Mouse (Mus musculus): ENCODE results near the gene Pdss2.
A peak's percentile ranks its signal among the peaks of the same experiment; 100 is the strongest.

Pdss2 gene

DNA sequence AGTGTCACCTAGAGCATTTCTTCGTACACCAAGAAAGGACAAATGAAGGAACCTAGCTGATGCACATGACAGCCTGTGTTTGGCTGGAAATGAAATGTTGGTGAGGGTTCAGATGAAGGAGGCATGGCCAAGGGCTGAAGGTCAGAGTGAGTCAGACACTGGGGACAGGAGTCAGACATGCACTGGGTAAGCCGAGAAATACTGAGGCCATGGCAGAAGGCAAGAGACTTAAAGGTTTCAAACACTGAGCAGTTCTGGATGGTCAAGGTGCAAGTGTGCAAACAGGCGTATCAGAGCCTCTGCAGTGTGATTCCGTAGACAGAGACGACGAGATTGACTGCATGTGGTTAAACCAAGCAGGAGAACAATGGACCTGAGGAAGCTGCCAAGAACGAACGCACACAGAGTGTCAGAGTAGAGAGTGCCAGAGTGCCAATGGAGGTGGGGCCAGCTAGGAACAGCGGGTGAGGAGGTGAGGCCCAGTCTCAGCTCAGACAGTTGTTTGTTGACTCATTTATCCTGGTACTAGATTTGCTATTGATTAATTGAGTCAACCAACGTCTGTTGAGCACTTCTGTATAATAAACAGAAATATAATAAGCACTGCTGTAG is 89.6 kb downstream of the Pdss2 start:
- no peak for DNase-seq (ENCODE audit: low read depth, low spot score)

DNA sequence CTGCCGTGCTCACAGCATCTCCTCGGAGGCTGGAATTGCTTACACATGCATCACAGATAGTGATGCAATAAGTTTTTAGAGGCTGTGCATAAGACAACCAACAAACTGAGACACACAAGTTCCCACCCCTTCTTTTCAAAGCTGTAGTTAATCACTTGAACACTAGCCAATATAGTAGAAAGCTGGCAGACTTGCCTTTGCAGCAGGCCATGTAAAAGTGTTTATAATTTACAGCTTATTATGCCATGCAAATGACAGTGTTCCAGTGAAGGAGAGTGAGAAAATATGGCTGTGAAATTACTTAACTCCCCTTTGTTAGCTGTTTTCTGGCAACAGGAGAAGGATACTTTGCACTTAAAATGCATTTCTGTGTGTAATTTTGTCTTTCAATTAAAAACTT is 90.9 kb downstream of the Pdss2 start:
- DNase-seq (ENCODE audit: low read depth, low spot score): no peak

DNA sequence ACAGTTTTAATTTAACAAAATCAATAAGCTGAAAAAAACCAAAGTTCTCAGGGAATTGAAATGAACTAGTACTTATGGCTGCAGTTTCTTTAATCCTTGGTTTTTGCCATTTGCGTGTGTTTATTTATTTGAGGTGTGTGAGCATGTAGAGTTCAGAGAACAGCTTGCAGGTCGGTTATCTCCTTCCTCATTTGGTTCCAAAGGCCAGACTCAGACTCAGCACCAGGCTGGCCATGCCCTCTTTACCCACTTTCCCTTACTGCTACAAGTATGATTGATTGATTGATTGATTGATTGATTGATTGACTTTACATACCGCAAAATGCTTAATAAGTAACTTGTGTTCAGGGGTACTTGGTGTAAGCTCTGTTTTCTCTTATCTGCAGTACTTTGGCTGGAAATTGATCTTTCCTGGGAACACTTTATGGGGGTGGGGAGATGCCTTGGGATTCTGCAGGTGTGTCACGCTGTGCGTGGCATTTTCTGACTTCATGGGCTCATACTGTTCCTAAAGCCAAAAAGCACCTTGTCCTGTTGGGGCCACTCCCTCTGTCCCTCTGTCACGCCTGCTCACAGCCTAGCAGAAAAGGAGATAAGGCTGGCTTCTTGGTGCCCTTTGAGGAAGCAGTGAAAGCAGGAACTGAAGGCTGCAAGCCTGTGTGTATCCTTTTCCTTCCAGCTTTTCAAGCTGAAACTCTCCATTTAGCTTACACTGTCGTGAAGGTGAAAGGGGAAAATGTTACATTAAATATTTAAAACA is 91.6 kb downstream of the Pdss2 start:
- DNase-seq (ENCODE audit: low read depth, low spot score): no peak

GRCm38 (mm10) chr10:43315228-43315627 is 93.9 kb downstream of the Pdss2 start:
- DNase-seq (ENCODE audit: low read depth, low spot score): no peak

DNA sequence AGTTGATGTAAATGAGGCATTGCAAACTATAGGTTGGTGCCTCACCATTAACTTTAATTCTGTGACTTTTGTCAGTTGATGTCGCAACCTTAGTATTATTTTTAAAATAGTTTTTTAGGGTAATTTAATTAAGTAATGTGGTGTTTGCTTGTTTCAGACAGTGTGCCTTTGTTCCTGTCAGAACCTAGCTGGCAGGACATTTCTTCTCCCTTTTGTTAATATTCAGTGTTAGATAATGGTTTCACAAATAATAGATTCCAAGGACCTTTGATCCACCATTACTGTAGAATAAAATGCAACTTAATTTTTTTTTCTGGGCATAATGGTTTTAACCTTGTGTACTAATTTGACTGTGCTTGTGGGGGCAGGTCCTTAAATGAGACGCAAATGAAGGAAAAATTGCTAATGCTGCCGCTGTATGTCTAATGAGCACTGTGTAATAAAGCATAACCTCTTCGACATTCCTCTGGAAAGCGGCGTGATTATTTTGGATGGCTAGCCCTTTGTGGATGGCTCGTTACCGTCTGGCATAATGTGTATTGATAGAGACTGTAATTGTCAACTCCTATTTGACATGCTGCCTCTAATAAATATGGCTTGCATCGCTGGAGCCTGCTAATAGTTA is 96.2 kb downstream of the Pdss2 start:
- no peak for DNase-seq (ENCODE audit: low read depth, low spot score)

DNA sequence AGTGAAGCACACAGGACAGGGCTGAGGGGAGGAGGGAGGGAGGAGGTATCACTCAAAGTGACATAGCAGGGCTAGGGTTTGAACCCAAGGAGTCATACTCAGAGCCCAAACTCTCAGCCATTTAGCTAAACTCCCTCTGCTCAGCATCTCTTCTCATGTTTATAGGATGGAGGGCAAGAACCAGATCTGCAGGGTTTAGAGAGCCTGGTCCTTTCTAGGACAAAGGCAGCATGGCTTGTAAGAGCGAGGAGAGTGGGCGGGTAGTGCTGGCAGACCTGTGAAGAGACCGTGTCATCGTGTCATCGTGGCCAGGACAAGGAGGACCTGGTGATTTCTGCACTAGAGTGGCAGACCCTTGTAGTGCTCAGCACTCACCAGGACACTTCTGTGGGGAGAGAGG is 99.7 kb downstream of the Pdss2 start:
- DNase-seq (ENCODE audit: low read depth, low spot score): no peak

- no peak for DNase-seq (ENCODE audit: low read depth, low spot score)
Observed at GRCm38 (mm10) chr10:43322446-43323178, 101.3 kb downstream of the Pdss2 start.

- no peak for DNase-seq (ENCODE audit: low read depth, low spot score)
Observed at GRCm38 (mm10) chr10:43323386-43323785, 102.1 kb downstream of the Pdss2 start.

DNA sequence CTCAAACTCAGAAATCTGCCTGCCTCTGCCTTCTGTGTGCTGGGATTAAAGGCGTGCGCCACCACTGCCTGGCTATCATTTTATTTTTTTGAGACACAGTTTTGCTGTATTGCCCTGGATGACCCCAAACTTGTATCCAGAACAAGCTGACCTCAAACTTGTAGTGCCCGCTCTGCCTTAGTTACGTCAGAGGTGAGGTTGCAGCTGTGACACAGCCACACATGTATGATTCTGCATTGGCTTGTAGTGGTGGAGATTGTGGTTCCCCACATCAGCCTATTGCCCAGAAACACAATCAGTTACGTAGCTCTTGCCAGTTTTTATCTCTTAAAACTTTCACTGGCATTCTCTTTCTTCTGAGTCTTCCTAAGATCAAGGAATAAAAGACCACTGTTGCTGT is 108.5 kb downstream of the Pdss2 start:
- no peak for DNase-seq (ENCODE audit: low read depth, low spot score)

DNA sequence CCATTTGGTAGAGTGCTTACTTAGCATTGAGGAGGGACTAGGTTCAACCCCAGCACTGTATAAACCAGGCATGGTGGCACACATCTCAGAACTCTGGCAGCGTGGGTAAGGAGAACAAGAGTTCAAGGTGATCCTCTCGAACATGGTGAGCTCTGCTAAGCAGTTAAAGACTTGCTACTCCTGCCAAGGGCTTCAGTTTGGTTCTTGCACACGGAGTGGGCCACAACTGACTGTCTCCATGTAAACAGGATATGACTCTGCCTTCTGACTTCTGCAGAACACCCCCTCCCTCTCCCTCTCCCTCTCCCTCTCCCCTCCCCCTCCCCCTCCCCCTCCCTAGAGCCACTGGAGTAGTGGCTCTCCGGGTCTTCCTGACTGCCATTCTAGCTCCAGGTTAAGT is 109.4 kb downstream of the Pdss2 start:
- DNase-seq (ENCODE audit: low read depth, low spot score): peak; percentile 37

GRCm38 (mm10) chr10:43331931-43332701 is 110.8 kb downstream of the Pdss2 start:
- no peak for DNase-seq (ENCODE audit: low read depth, low spot score)

DNA sequence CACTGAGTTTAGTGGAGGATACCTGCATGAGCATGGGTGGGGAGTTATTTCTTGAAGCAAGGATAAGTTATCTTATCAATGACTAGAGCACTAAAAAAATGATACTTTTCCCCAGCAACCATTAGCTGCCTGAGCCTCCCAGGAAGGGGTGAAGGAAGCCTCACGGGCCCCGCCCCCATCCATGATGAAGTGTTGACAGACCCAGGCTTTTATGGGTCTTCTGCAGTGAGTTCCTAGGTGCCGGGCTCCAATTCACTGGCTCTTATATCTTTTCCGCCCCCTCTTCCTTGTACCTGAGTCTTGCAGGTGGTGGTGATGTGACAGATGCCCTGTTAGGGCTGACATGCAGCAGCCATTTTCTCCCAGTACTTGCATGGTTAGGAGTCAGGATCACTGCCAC is 114.6 kb downstream of the Pdss2 start:
- DNase-seq (ENCODE audit: low read depth, low spot score): no peak

DNA sequence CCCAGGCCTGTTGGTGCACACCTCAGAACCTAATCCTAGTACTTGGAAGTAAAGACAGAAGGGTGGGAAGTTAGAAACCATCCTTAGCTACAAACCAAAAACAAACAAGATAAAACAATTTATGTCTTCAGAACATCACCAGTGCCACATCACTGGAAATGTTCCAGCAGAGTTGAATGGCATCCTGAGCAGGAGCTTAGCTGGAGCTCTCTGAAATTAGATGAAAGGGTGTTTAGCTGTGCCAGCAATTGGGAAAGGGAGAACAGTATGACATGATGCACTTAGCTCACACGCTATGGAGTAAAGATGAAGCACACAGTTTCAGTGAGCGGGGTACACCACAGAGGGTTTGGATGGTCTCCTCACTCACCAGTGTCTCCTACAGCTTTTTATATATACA is 115.8 kb downstream of the Pdss2 start:
- DNase-seq (ENCODE audit: low read depth, low spot score): no peak

DNA sequence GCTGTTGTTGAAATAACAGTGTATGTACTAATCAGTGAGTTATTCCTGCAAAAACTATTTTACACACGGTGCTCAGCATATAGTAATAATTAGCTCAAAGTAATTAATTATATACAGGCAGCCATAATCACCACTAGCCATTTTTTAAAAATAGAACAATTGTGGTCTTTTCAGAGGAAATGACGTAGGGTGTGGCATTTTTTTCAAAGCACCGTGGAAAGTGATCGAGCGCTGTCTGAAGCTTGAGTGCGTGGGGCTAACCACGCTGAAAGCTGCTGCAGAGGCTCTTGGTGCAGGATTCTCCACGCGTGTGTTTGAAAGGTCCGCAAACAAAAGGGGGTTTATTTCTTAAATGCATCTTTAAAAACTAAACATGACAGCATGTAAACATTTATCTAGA is 118.5 kb downstream of the Pdss2 start:
- peak; percentile 49 for DNase-seq (ENCODE audit: low read depth, low spot score)

- DNase-seq (ENCODE audit: low read depth, low spot score): no peak
Observed at GRCm38 (mm10) chr10:43349718-43350117, 128.4 kb downstream of the Pdss2 start.

- DNase-seq (ENCODE audit: low read depth, low spot score): no peak
Observed at GRCm38 (mm10) chr10:43357884-43358283, 136.6 kb downstream of the Pdss2 start.

GRCm38 (mm10) chr10:43362947-43363346 is 141.7 kb downstream of the Pdss2 start:
- DNase-seq (ENCODE audit: low read depth, low spot score): no peak

- no peak for DNase-seq (ENCODE audit: low read depth, low spot score)
Observed at GRCm38 (mm10) chr10:43363431-43363851, 142.2 kb downstream of the Pdss2 start.

- DNase-seq (ENCODE audit: low read depth, low spot score): no peak
Observed at GRCm38 (mm10) chr10:43365909-43366308, 144.6 kb downstream of the Pdss2 start.

- DNase-seq (ENCODE audit: low read depth, low spot score): no peak
Observed at GRCm38 (mm10) chr10:43368611-43369010, 147.3 kb downstream of the Pdss2 start.

GRCm38 (mm10) chr10:43372315-43372714 is 151.0 kb downstream of the Pdss2 start:
- peak; percentile 8 for DNase-seq (ENCODE audit: low read depth, low spot score)

Data from CD4-positive, CD25-positive, alpha-beta regulatory T cell, adult 2 months (primary cell).